Comparison of ENCODE assay signal across 9 mouse cellular contexts in the genomic region with DNA sequence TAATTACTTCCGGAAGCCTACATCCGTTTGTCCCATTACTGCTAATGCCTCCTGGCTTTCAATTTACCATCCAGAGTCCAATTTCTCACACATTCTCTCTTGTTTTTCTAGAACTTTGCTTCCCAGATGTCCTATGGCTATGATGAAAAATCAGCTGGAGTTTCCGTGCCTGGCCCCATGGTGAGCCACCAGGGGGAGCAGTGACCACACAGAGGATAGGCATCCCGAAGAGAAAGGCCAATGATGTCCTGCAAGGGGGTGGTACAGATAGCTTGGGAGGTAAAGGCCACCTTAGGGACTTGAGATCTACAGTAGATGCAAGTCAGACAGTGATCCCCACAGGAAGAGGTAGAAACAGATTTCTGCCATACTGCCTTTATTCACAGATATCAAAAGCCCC. TPM values are rescaled to one million over a fixed set of nuclear protein-coding genes. Genes with fewer than 3 reads are reported as not detected.
DNase-seq lines count a peak whose midpoint lies in the region; ATAC-seq and TF ChIP-seq lines count a peak whose summit lies in the region.
"Had no signal": no experiment of that assay in that cellular context is flagged by ENCODE, and none has a peak within 500 bp of the region (broad histone marks: within the 10 kb centered on the region; RNA-seq: fewer than 3 reads in every experiment).

No protein-coding gene starts in this region.

- no peak overlapping the region for H3K4me3 ChIP-seq in heart, embryonic 12.5 days
- no peak overlapping the region for H3K4me3 ChIP-seq in embryonic facial prominence, embryonic 11.5 days (ENCODE audit: low read depth, low read length)
- no peak overlapping the region for H3K4me3 ChIP-seq in hindbrain, postnatal 0 days (ENCODE audit: low read length)
- peak overlapping the region; percentile 53 for H3K4me3 ChIP-seq in stomach, embryonic 14.5 days (ENCODE audit: low read depth, low read length)

- peak; percentile 73 to 90 for DNase-seq in heart, adult 18-20 months
- peak; percentile 74 to 80 for DNase-seq in adrenal gland, adult 18-20 months (ENCODE audit: low spot score in 2 of 2)
- peak; percentile 84 for DNase-seq in embryonic facial prominence, embryonic 11.5 days (ENCODE audit: low spot score)
- DNase-seq in hindbrain, postnatal 0 days (ENCODE audit: low spot score) = peak; percentile 78
- DNase-seq in left cerebral cortex, adult 8-10 months (ENCODE audit: low spot score in 2 of 2) = peak; percentile 40 to 63

- H3K27me3 ChIP-seq in heart, embryonic 12.5 days (replicated peaks) = peaks cover 68% of the 10 kb centered on the region
- H3K27me3 ChIP-seq in embryonic facial prominence, embryonic 11.5 days (ENCODE audit: control insufficient read depth, insufficient read depth, low read length) = no peaks in the 10 kb centered on the region; the same call in 1 of the 2 replicates
- peaks cover 25% of the 10 kb centered on the region; the same call in 1 of the 2 replicates for H3K27me3 ChIP-seq in hindbrain, postnatal 0 days (ENCODE audit: insufficient read depth, low read length)
- no peaks in the 10 kb centered on the region for H3K27me3 ChIP-seq in stomach, embryonic 14.5 days (ENCODE audit: control insufficient read depth, insufficient read depth, low read length)

- no peak overlapping the region for H3K4me2 ChIP-seq in heart, embryonic 12.5 days
- H3K4me2 ChIP-seq in embryonic facial prominence, embryonic 11.5 days (ENCODE audit: low read depth, low read length) = no peak overlapping the region
- no peak overlapping the region for H3K4me2 ChIP-seq in hindbrain, postnatal 0 days (ENCODE audit: low read depth, low read length)
- H3K4me2 ChIP-seq in stomach, embryonic 14.5 days (replicated peaks; ENCODE audit: low read depth, low read length) = peak overlapping the region; percentile 78

- H3K27ac ChIP-seq in heart, embryonic 12.5 days (ENCODE audit: poor library complexity, severe bottlenecking) = no peak overlapping the region
- no peak overlapping the region for H3K27ac ChIP-seq in embryonic facial prominence, embryonic 11.5 days (replicated peaks; ENCODE audit: low read depth, low read length)
- H3K27ac ChIP-seq in hindbrain, postnatal 0 days = no peak overlapping the region
- H3K27ac ChIP-seq in stomach, embryonic 14.5 days (ENCODE audit: low read length) = peak overlapping the region; percentile 63; the same call in 1 of the 2 replicates

- peaks cover 18% of the 10 kb centered on the region for H3K36me3 ChIP-seq in heart, embryonic 12.5 days
- peaks cover 4% of the 10 kb centered on the region for H3K36me3 ChIP-seq in embryonic facial prominence, embryonic 11.5 days (replicated peaks; ENCODE audit: control insufficient read depth, insufficient read depth, low read depth, low read length)
- H3K36me3 ChIP-seq in hindbrain, postnatal 0 days (ENCODE audit: insufficient read depth, low read length) = no peaks in the 10 kb centered on the region
- peaks cover 59% of the 10 kb centered on the region for H3K36me3 ChIP-seq in stomach, embryonic 14.5 days (ENCODE audit: control insufficient read depth, insufficient read depth, low read length)

- peaks cover 10% of the 10 kb centered on the region for H3K4me1 ChIP-seq in heart, embryonic 12.5 days (replicated peaks)
- H3K4me1 ChIP-seq in embryonic facial prominence, embryonic 11.5 days (ENCODE audit: control insufficient read depth, insufficient read depth, low read length) = peaks cover 2% of the 10 kb centered on the region; the same call in 1 of the 2 replicates
- no peaks in the 10 kb centered on the region for H3K4me1 ChIP-seq in hindbrain, postnatal 0 days (ENCODE audit: insufficient read depth, low read length)
- H3K4me1 ChIP-seq in stomach, embryonic 14.5 days (ENCODE audit: control insufficient read depth, insufficient read depth, low read length) = peaks cover 26% of the 10 kb centered on the region

- no peak for ATAC-seq in heart, embryonic 12.5 days (ENCODE audit: insufficient number of reproducible peaks, low FRiP score)
- ATAC-seq in embryonic facial prominence, embryonic 11.5 days (replicated peaks; ENCODE audit: insufficient number of reproducible peaks, low FRiP score, low TSS enrichment, low read depth) = no peak
- ATAC-seq in hindbrain, postnatal 0 days = no peak
- ATAC-seq in megakaryocyte progenitor cell, adult 5-6 weeks (replicated peaks; ENCODE audit: poor library complexity) = peak; percentile 54; the same call in 1 of the 2 replicates
- ATAC-seq in stomach, embryonic 14.5 days (ENCODE audit: insufficient number of reproducible peaks, insufficient read depth, low FRiP score, low read depth) = no peak

- H3K9ac ChIP-seq in heart, embryonic 12.5 days = no peak overlapping the region
- H3K9ac ChIP-seq in embryonic facial prominence, embryonic 11.5 days (replicated peaks; ENCODE audit: low read length) = no peak overlapping the region
- H3K9ac ChIP-seq in hindbrain, postnatal 0 days (replicated peaks; ENCODE audit: low read length) = no peak overlapping the region
- H3K9ac ChIP-seq in stomach, embryonic 14.5 days (replicated peaks; ENCODE audit: low read depth, low read length) = peak overlapping the region; percentile 0; the same call in 1 of the 2 replicates

- peak; percentile 93 for TF ChIP-seq CTCF in hindbrain, postnatal 0 days (IDR thresholded peaks at IDR 0.05; ENCODE audit: low read depth)

- no peaks in the 10 kb centered on the region for H3K9me3 ChIP-seq in heart, embryonic 12.5 days (replicated peaks)
- H3K9me3 ChIP-seq in embryonic facial prominence, embryonic 11.5 days (replicated peaks; ENCODE audit: control insufficient read depth, low read length) = no peaks in the 10 kb centered on the region
- no peaks in the 10 kb centered on the region for H3K9me3 ChIP-seq in hindbrain, postnatal 0 days (ENCODE audit: low read length)
- H3K9me3 ChIP-seq in stomach, embryonic 14.5 days (ENCODE audit: control insufficient read depth, low read depth, low read length) = no peaks in the 10 kb centered on the region

- WGBS in heart, embryonic 12.5 days = 17% methylated on average over 4 of the region's 4 CpGs
- 17% methylated on average over 4 of the region's 4 CpGs for WGBS in embryonic facial prominence, embryonic 11.5 days
- WGBS in hindbrain, postnatal 0 days = 22% methylated on average over 4 of the region's 4 CpGs
- 22% methylated on average over 4 of the region's 4 CpGs for WGBS in stomach, embryonic 14.5 days

RNA-seq across cellular contexts. Expression of a gene that starts 3.3 kb away (rescaled TPM):
- 10 to 100 TPM; 43.0 to 53.3 TPM for total RNA-seq in heart, adult 18-20 months (2021)
- 404 and 446 TPM in 2 replicates for polyA plus RNA-seq in heart, embryonic 12.5 days (2016; fragmentation: Nextera tagmentation; extraction: Ambion mirVana)
- 10 to 100 TPM; 20.4 to 40.2 TPM for total RNA-seq in adrenal gland, adult 18-20 months (2021)
- 93.8 and 109 TPM in 2 replicates for polyA plus RNA-seq in embryonic facial prominence, embryonic 11.5 days (2014; fragmentation: Nextera tagmentation; extraction: Ambion mirVana)
- 48.3 and 53.0 TPM in 2 replicates for total RNA-seq in hindbrain, postnatal 0 days (2014; rRNA removed)
- 56.5 and 73.3 TPM in 2 replicates for polyA plus RNA-seq in hindbrain, postnatal 0 days (2015; fragmentation: Nextera tagmentation; extraction: Ambion mirVana)
- 10 to 100 TPM in 1 of 4 experiments, 1 to 10 TPM in 3; 7.0 to 10.2 (median 8.0) TPM for total RNA-seq in left cerebral cortex, adult 8-10 months (2022)
- not detected in 2 replicates for total RNA-seq in megakaryocyte progenitor cell, adult 5-6 weeks (2015)
- 0.07 TPM in 1 of 2 replicates, not detected in the other for total RNA-seq in megakaryocyte progenitor cell, adult 5-6 weeks (2017)
- 1,157 and 1,247 TPM in 2 replicates for polyA plus RNA-seq in stomach, embryonic 14.5 days (2014; fragmentation: Nextera tagmentation; extraction: Ambion mirVana)

RNA-seq across cellular contexts. Expression of a gene that starts 28.1 kb away (rescaled TPM):
- not detected for total RNA-seq in heart, adult 18-20 months (2021)
- 0.30 TPM in 1 of 2 replicates, not detected in the other for polyA plus RNA-seq in heart, embryonic 12.5 days (2016; fragmentation: Nextera tagmentation; extraction: Ambion mirVana)
- total RNA-seq in adrenal gland, adult 18-20 months (2021) = not detected
- not detected in 2 replicates for polyA plus RNA-seq in embryonic facial prominence, embryonic 11.5 days (2014; fragmentation: Nextera tagmentation; extraction: Ambion mirVana)
- not detected in 2 replicates for total RNA-seq in hindbrain, postnatal 0 days (2014; rRNA removed)
- polyA plus RNA-seq in hindbrain, postnatal 0 days (2015; fragmentation: Nextera tagmentation; extraction: Ambion mirVana) = not detected in 2 replicates
- not detected for total RNA-seq in left cerebral cortex, adult 8-10 months (2022)
- total RNA-seq in megakaryocyte progenitor cell, adult 5-6 weeks (2015) = not detected in 2 replicates
- total RNA-seq in megakaryocyte progenitor cell, adult 5-6 weeks (2017) = not detected in 2 replicates
- polyA plus RNA-seq in stomach, embryonic 14.5 days (2014; fragmentation: Nextera tagmentation; extraction: Ambion mirVana) = not detected in 2 replicates
- total RNA-seq: adrenal gland, postnatal 4 days had no signal

RNA-seq across cellular contexts. Expression of a gene that starts 36.8 kb away (rescaled TPM):
- total RNA-seq in heart, adult 18-20 months (2021) = 100 to 1,000 TPM; 182 to 184 TPM
- polyA plus RNA-seq in heart, embryonic 12.5 days (2016; fragmentation: Nextera tagmentation; extraction: Ambion mirVana) = 20.6 and 26.6 TPM in 2 replicates
- under 1 TPM in 1 of 2 experiments, not detected in 1; 0.80 TPM for total RNA-seq in adrenal gland, adult 18-20 months (2021)
- polyA plus RNA-seq in embryonic facial prominence, embryonic 11.5 days (2014; fragmentation: Nextera tagmentation; extraction: Ambion mirVana) = 0.38 and 0.84 TPM in 2 replicates
- 0.36 and 0.52 TPM in 2 replicates for total RNA-seq in hindbrain, postnatal 0 days (2014; rRNA removed)
- polyA plus RNA-seq in hindbrain, postnatal 0 days (2015; fragmentation: Nextera tagmentation; extraction: Ambion mirVana) = 0.26 and 0.28 TPM in 2 replicates
- total RNA-seq in left cerebral cortex, adult 8-10 months (2022) = under 1 TPM in 3 of 4 experiments, not detected in 1; 0.23 to 0.48 (median 0.25) TPM
- not detected in 2 replicates for total RNA-seq in megakaryocyte progenitor cell, adult 5-6 weeks (2015)
- total RNA-seq in megakaryocyte progenitor cell, adult 5-6 weeks (2017) = not detected in 2 replicates
- polyA plus RNA-seq in stomach, embryonic 14.5 days (2014; fragmentation: Nextera tagmentation; extraction: Ambion mirVana) = 0.30 and 0.46 TPM in 2 replicates

RNA-seq across cellular contexts. Expression of a gene that starts 51.6 kb away (rescaled TPM):
- total RNA-seq in heart, adult 18-20 months (2021) = 10 to 100 TPM; 44.8 to 47.2 TPM
- 10.4 and 12.2 TPM in 2 replicates for polyA plus RNA-seq in heart, embryonic 12.5 days (2016; fragmentation: Nextera tagmentation; extraction: Ambion mirVana)
- 100 to 1,000 TPM; 107 to 115 TPM for total RNA-seq in adrenal gland, adult 18-20 months (2021)
- polyA plus RNA-seq in embryonic facial prominence, embryonic 11.5 days (2014; fragmentation: Nextera tagmentation; extraction: Ambion mirVana) = 9.9 and 10.5 TPM in 2 replicates
- total RNA-seq in hindbrain, postnatal 0 days (2014; rRNA removed) = 170 and 190 TPM in 2 replicates
- 18.8 and 19.4 TPM in 2 replicates for polyA plus RNA-seq in hindbrain, postnatal 0 days (2015; fragmentation: Nextera tagmentation; extraction: Ambion mirVana)
- 100 to 1,000 TPM; 708 to 774 (median 713) TPM for total RNA-seq in left cerebral cortex, adult 8-10 months (2022)
- 43.9 and 46.6 TPM in 2 replicates for total RNA-seq in megakaryocyte progenitor cell, adult 5-6 weeks (2015)
- total RNA-seq in megakaryocyte progenitor cell, adult 5-6 weeks (2017) = 81.9 and 107 TPM in 2 replicates
- polyA plus RNA-seq in stomach, embryonic 14.5 days (2014; fragmentation: Nextera tagmentation; extraction: Ambion mirVana) = 13.5 and 14.4 TPM in 2 replicates

Comparison
In these comparisons a context has a peak if more than half of its experiments do, and no peak if none do; other contexts are left out.
1. RNA of a gene that starts 3.3 kb away (total RNA-seq): 43.0 to 53.3 TPM in heart, adult 18-20 months, 48.3 to 53.0 TPM in hindbrain, postnatal 0 days, 20.4 to 40.2 TPM in adrenal gland, adult 18-20 months and 7.0 to 10.2 TPM in left cerebral cortex, adult 8-10 months; 0.07 TPM in megakaryocyte progenitor cell, adult 5-6 weeks; every median in the first group is over 4 times any median in the second.
2. RNA of a gene that starts 36.8 kb away (total RNA-seq): 182 to 184 TPM in heart, adult 18-20 months; 0.80 TPM in adrenal gland, adult 18-20 months, 0.36 to 0.52 TPM in hindbrain, postnatal 0 days, 0.23 to 0.48 TPM in left cerebral cortex, adult 8-10 months and not detected in megakaryocyte progenitor cell, adult 5-6 weeks; every median in the first group is over 100 times any median in the second.
3. Peak in every context shown above with its lines, with median percentiles within 50 percentile points of each other: DNase-seq.